Mouse (Mus musculus) midbrain, embryonic 11.5 days (tissue): ENCODE data around the gene Hrh3. TPM values are rescaled to one million over a fixed set of nuclear protein-coding genes. Genes with fewer than 3 reads are reported as not detected.

Experiments used
- ATAC-seq: fragments of 200-750 bp; cut with Nextera tagmentation; 2 replicates; pipeline ENCODE4 v1.8.0; 2017; ENCODE audit warnings: moderate TSS enrichment, moderate library complexity; ENCODE audit not compliant: low FRiP score
- DNase-seq: peaks from one replicate; pipeline ENCODE4 v3.0.0; 2015; ENCODE audit warnings: low spot score; ENCODE audit errors: missing footprints
- H3K27ac ChIP-seq: fragments of 300-500 bp; sonication (generic); 2 replicates; pipeline ENCODE4 v1.5.1; 2014; ENCODE audit warnings: low read depth, low read length
- H3K27me3 ChIP-seq: fragments of 300-500 bp; sonication (generic); 2 replicates; pipeline ENCODE4 v1.6.1; 2014; ENCODE audit warnings: mild to moderate bottlenecking, low read length, moderate library complexity, mixed read lengths; ENCODE audit not compliant: control insufficient read depth, insufficient read depth
- H3K36me3 ChIP-seq: fragments of 300-500 bp; sonication (generic); 2 replicates; pipeline ENCODE4 v1.6.1; 2014; ENCODE audit warnings: mild to moderate bottlenecking, low read length, moderate library complexity, mixed read lengths; ENCODE audit not compliant: control insufficient read depth, insufficient read depth
- H3K4me1 ChIP-seq: fragments of 300-500 bp; sonication (generic); 2 replicates; pipeline ENCODE4 v1.6.1; 2014; ENCODE audit warnings: low read length; ENCODE audit not compliant: control insufficient read depth, insufficient read depth
- H3K4me2 ChIP-seq: fragments of 300-500 bp; sonication (generic); 2 replicates; pipeline ENCODE4 v1.6.1; 2014; ENCODE audit warnings: mild to moderate bottlenecking, moderate library complexity
- H3K4me3 ChIP-seq: fragments of 300-500 bp; sonication (generic); 2 replicates; pipeline ENCODE4 v1.5.1; 2014; ENCODE audit warnings: low read depth, low read length
- H3K9ac ChIP-seq: fragments of 300-500 bp; sonication (generic); 2 replicates; pipeline ENCODE4 v1.6.1; 2014; ENCODE audit warnings: low read length
- H3K9me3 ChIP-seq: fragments of 300-500 bp; sonication (generic); 2 replicates; pipeline ENCODE4 v1.6.1; 2016; ENCODE audit warnings: low read length; ENCODE audit not compliant: control insufficient read depth
- WGBS: fragments of 180-500 bp; shearing (Covaris S2); extraction: QIAGEN DNeasy Blood & Tissue Kit; methylation state at CpG from one replicate; pipeline ENCODE4 v1.1.7; 2014; 5-methylcytosine and 5-hydroxymethylcytosine counted together
- polyA plus RNA-seq: library from polyadenylated mRNA; unstranded; fragments of >200 nt; fragmentation: Nextera tagmentation; extraction: Ambion mirVana; gene quantifications from 2 replicates; pipeline ENCODE4 v1.2.1, GENCODE M21; 2014

Hrh3 gene
- polyA plus RNA-seq, 1 experiment from 2014 or later: 3.0 TPM

- ATAC-seq (no peak), DNase-seq (peak; percentile 56)
- H3K27ac ChIP-seq: no peak overlapping the region
- H3K9ac ChIP-seq: no peak overlapping the region
- H3K4me1 ChIP-seq: peaks cover 19% of the 10 kb centered on the region
- H3K27me3 ChIP-seq: no peaks in the 10 kb centered on the region
- peaks cover 2% of the 10 kb centered on the region; the same call in 1 of the 2 replicates for H3K36me3 ChIP-seq
- H3K9me3 ChIP-seq: no peaks in the 10 kb centered on the region; the same call in 1 of the 2 replicates
- no peak overlapping the region for H3K4me3 ChIP-seq
- H3K4me2 ChIP-seq: no peak overlapping the region
- WGBS: 87% methylated on average over 2 of the region's 2 CpGs
Observed at GRCm38 (mm10) chr2:180124192-180124591, 19.9 kb upstream of the Hrh3 start.

- H3K36me3 ChIP-seq: peaks cover 2% of the 10 kb centered on the region; the same call in 1 of the 2 replicates
- H3K27ac ChIP-seq: no peak overlapping the region
- H3K4me2 ChIP-seq: peak overlapping the region; percentile 94
- no peak for ATAC-seq
- WGBS: 74% methylated on average over 5 of the region's 5 CpGs
- peaks cover 36% of the 10 kb centered on the region for H3K4me1 ChIP-seq
- H3K27me3 ChIP-seq: no peaks in the 10 kb centered on the region
- no peak overlapping the region for H3K9ac ChIP-seq
- H3K9me3 ChIP-seq: no peaks in the 10 kb centered on the region; the same call in 1 of the 2 replicates
- peak overlapping the region; percentile 91 for H3K4me3 ChIP-seq
- no peak for DNase-seq
Observed at GRCm38 (mm10) chr2:180120292-180120761, 16.0 kb upstream of the Hrh3 start.

- DNase-seq: peak; percentile 95
- Histone ChIP-seq H3K36me3 (peaks cover 2% of the 10 kb centered on the region; the same call in 1 of the 2 replicates), H3K9me3 (no peaks in the 10 kb centered on the region; the same call in 1 of the 2 replicates), H3K27me3 (no peaks in the 10 kb centered on the region), H3K27ac (peak overlapping the region; percentile 35; the same call in 1 of the 2 replicates), H3K9ac (peak overlapping the region; percentile 80), H3K4me1 (peaks cover 36% of the 10 kb centered on the region), H3K4me3 (peak overlapping the region; percentile 91), H3K4me2 (peak overlapping the region; percentile 94)
- ATAC-seq: peak; percentile 6
- under 1% methylated on average over 55 of the region's 68 CpGs for WGBS
Observed at GRCm38 (mm10) chr2:180119439-180120291, 15.4 kb upstream of the Hrh3 start.

- peak; percentile 99 for DNase-seq
- H3K9ac ChIP-seq: peak within 1 kb of the TSS; percentile 80
- peaks cover 2% of the 10 kb centered on the region; the same call in 1 of the 2 replicates for H3K36me3 ChIP-seq
- peak; percentile 96 for ATAC-seq
- peak within 1 kb of the TSS; percentile 94 for H3K27ac ChIP-seq
- peak within 1 kb of the TSS; percentile 94 for H3K4me2 ChIP-seq
- H3K27me3 ChIP-seq: no peaks in the 10 kb centered on the region
- under 1% methylated on average over 52 of the region's 55 CpGs for WGBS
- peaks cover 36% of the 10 kb centered on the region for H3K4me1 ChIP-seq
- no peaks in the 10 kb centered on the region; the same call in 1 of the 2 replicates for H3K9me3 ChIP-seq
- H3K4me3 ChIP-seq: peak within 1 kb of the TSS; percentile 91
Observed at GRCm38 (mm10) chr2:180118661-180119438, 14.6 kb upstream of the Hrh3 start, which contains the start of gene Osbpl2. Osbpl2 (plus strand) TSS chr2:180119306.

- Histone ChIP-seq H3K27me3 (no peaks in the 10 kb centered on the region), H3K9ac (peak overlapping the region; percentile 56), H3K4me1 (peaks cover 36% of the 10 kb centered on the region), H3K4me3 (peak overlapping the region; percentile 91; the same call in 1 of the 2 replicates), H3K9me3 (no peaks in the 10 kb centered on the region), H3K27ac (peak overlapping the region; percentile 94), H3K4me2 (peak overlapping the region; percentile 45), H3K36me3 (no peaks in the 10 kb centered on the region)
- DNase-seq (peak; percentile 97), ATAC-seq (peak; percentile 76)
- 6% methylated on average over 13 of the region's 13 CpGs for WGBS
Observed at GRCm38 (mm10) chr2:180117485-180118194, 13.4 kb upstream of the Hrh3 start.

- WGBS: 71% methylated on average over 8 of the region's 8 CpGs
- Histone ChIP-seq H3K4me3 (no peak overlapping the region), H3K27ac (peak overlapping the region; percentile 94), H3K36me3 (no peaks in the 10 kb centered on the region), H3K9ac (peak overlapping the region; percentile 46; the same call in 1 of the 2 replicates), H3K4me1 (peaks cover 36% of the 10 kb centered on the region), H3K9me3 (no peaks in the 10 kb centered on the region), H3K27me3 (no peaks in the 10 kb centered on the region), H3K4me2 (peak overlapping the region; percentile 45)
- ATAC-seq: no peak
- DNase-seq: no peak
Observed at GRCm38 (mm10) chr2:180116741-180117484, 12.6 kb upstream of the Hrh3 start.

- Histone ChIP-seq H3K4me1 (peaks cover 36% of the 10 kb centered on the region), H3K4me3 (no peak overlapping the region), H3K4me2 (no peak overlapping the region), H3K27me3 (no peaks in the 10 kb centered on the region), H3K36me3 (no peaks in the 10 kb centered on the region), H3K27ac (no peak overlapping the region), H3K9ac (no peak overlapping the region), H3K9me3 (no peaks in the 10 kb centered on the region)
- DNase-seq: no peak
- no peak for ATAC-seq
- WGBS: 79% methylated on average over 10 of the region's 10 CpGs
Observed at GRCm38 (mm10) chr2:180116081-180116493, 11.8 kb upstream of the Hrh3 start.

- ATAC-seq: no peak
- Histone ChIP-seq H3K9ac (peak overlapping the region; percentile 14; the same call in 1 of the 2 replicates), H3K4me1 (peaks cover 36% of the 10 kb centered on the region), H3K36me3 (no peaks in the 10 kb centered on the region), H3K27me3 (no peaks in the 10 kb centered on the region), H3K27ac (no peak overlapping the region), H3K4me3 (no peak overlapping the region), H3K9me3 (no peaks in the 10 kb centered on the region), H3K4me2 (no peak overlapping the region)
- WGBS: 53% methylated on average over 6 of the region's 6 CpGs
- no peak for DNase-seq
Observed at GRCm38 (mm10) chr2:180115279-180115678, 11.0 kb upstream of the Hrh3 start.
